Mouse (Mus musculus): ENCODE data around the gene Krtap6-5.

- no peak for TF ChIP-seq CTCF (IDR thresholded peaks at IDR 0.05; ENCODE audit: borderline replicate concordance, control insufficient read depth, extremely low read depth, insufficient read depth, low read length, poor library complexity)
- TF ChIP-seq POLR2A (IDR thresholded peaks at IDR 0.05; ENCODE audit: control insufficient read depth, extremely low read depth, insufficient read depth, low read length, poor library complexity), result no peak
Measured at GRCm38 (mm10) chr16:89013973-89014372, 33.7 kb downstream of the Krtap6-5 start.
